Mouse (Mus musculus): ENCODE results near the gene Phgr1. TPM values are rescaled to one million over a fixed set of nuclear protein-coding genes. Genes with fewer than 3 reads are reported as not detected.

The Phgr1 gene
- polyA plus RNA-seq, 2 experiments = not detected

DNA sequence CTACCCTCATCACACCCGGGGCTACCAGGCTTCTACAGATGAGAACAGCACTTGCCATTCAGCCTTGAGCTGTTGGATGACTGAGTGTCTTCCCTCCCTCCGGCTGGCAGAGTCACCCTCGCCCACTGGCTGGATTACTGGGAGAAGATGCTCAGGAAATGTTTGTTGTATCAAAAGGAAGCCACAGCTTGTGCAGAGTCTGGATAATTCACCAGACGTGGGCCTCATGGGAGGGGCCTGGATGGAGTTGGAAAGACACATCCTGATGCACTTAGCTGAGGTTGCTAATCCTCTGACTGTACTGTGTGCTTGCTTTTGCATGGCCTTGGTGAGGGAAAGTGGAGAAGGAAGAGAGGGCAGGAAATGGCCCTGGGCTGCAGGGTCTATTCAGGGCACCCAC, 16.5 kb upstream of the Phgr1 start:
- WGBS (ENCODE audit: insufficient replicate concordance) = 34% methylated on average over 4 of the region's 4 CpGs
- TF ChIP-seq EP300 (IDR thresholded peaks at IDR 0.05; ENCODE audit: low read depth) (no peak), CTCF (IDR thresholded peaks at IDR 0.05; ENCODE audit: low read depth) (no peak)
- no peak for ATAC-seq (ENCODE audit: insufficient read depth)

DNA sequence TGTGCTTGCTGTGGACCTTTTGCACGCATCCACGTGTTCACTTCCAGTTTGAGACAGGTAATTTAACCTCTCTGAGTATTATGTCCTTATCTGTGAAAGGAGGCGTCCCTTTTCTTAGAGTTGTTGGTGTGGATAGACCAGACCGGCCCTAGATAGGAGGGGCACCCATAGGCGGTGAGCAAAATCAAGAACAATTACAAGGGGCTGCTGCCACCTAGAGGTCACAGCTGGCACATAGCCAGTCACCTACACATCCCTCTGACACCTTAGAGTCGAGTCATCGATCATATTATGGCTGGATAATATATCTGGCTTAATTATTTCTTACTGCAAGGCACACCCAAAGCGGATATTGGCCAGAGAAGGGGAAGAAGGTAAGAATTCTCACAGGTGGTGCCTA, 12.7 kb upstream of the Phgr1 start:
- no peak for TF ChIP-seq EP300 (IDR thresholded peaks at IDR 0.05; ENCODE audit: low read depth)
- peak; percentile 93 for TF ChIP-seq CTCF (IDR thresholded peaks at IDR 0.05; ENCODE audit: low read depth)
- Histone ChIP-seq H3K9me3 (ENCODE audit: control insufficient read depth, low read length) (no peaks in the 10 kb centered on the region), H3K4me1 (replicated peaks; ENCODE audit: control insufficient read depth in 2 of 2, insufficient read depth in 2 of 2, low read length in 1 of 2) (peaks cover 15 to 20% of the 10 kb centered on the region in 2 experiments), H3K4me3 (ENCODE audit: insufficient read depth in 1 of 2, low read depth in 2 of 2, low read length in 2 of 2) (no peak overlapping the region), H3K9ac (replicated peaks) (no peak overlapping the region), H3K36me3 (replicated peaks; ENCODE audit: control insufficient read depth, insufficient read depth, low read depth) (no peaks in the 10 kb centered on the region), H3K27ac (no peak overlapping the region), H3K4me2 (ENCODE audit: low read depth) (0 out of 2 replicates have a peak overlapping the region, but pooled peaks have one; percentile 24), H3K27me3 (ENCODE audit: control insufficient read depth, insufficient read depth, low read length) (no peaks in the 10 kb centered on the region)
- ATAC-seq (ENCODE audit: insufficient read depth) = peak; percentile 56
- 4% methylated on average over 8 of the region's 8 CpGs for WGBS (ENCODE audit: insufficient replicate concordance)
- peak; percentile 50 to 64 (median 58) for DNase-seq (ENCODE audit: low read depth in 3 of 3, low spot score in 3 of 3)

More for the DNA sequence above, 16.5 kb upstream of the Phgr1 start:
- no peak overlapping the region for H3K4me2 ChIP-seq (ENCODE audit: low read depth)
- H3K27ac ChIP-seq = no peak overlapping the region
- no peaks in the 10 kb centered on the region for H3K36me3 ChIP-seq (replicated peaks; ENCODE audit: control insufficient read depth, insufficient read depth, low read depth)
- peaks cover 16 to 18% of the 10 kb centered on the region in 2 experiments for H3K4me1 ChIP-seq (replicated peaks; ENCODE audit: control insufficient read depth in 2 of 2, insufficient read depth in 2 of 2, low read length in 1 of 2)
- no peak overlapping the region for H3K9ac ChIP-seq (replicated peaks)
- H3K27me3 ChIP-seq (ENCODE audit: control insufficient read depth, insufficient read depth, low read length) = no peaks in the 10 kb centered on the region
- no peak overlapping the region for H3K4me3 ChIP-seq (ENCODE audit: insufficient read depth in 1 of 2, low read depth in 2 of 2, low read length in 2 of 2)
- no peak for DNase-seq (ENCODE audit: low read depth in 3 of 3, low spot score in 3 of 3)
- H3K9me3 ChIP-seq (ENCODE audit: control insufficient read depth, low read length) = no peaks in the 10 kb centered on the region

DNA sequence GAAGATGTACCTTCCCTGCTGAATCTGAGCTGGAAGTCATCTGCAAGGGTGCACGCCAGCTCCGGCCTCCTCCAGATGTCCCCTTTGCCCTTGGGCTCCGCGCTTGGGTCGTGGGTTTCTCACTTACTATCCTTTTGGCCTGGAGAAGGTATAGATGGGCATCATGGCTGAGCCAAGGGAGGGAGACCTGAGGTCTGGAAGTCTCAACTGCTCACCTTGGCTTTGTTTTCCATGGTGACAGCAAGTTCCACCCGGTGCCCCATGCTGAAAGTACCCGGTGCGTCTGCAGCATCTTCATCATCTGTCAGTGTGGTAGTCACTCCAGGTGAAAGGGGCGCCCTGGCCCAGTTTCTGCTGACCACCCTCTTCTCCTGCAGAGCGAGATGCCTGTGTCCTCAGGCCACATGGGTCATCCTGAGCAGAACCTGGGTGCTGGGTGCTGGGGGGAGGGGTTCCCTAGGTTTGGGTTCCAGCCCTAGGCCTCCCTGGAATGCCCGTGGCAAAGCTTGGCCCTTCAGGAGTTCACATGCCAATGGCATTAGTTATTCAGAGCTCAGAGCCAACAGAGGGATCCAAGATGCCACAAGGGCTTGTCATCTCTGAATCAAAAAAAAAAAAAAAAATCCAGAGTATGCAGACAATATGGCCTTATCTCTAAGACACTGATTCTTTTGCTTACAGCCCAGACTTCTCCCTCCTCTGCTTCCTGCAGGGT, 12.1 kb upstream of the Phgr1 start:
- Histone ChIP-seq H3K27ac (no peak overlapping the region), H3K9me3 (ENCODE audit: control insufficient read depth, low read length) (no peaks in the 10 kb centered on the region), H3K4me3 (ENCODE audit: insufficient read depth in 1 of 2, low read depth in 2 of 2, low read length in 2 of 2) (no peak overlapping the region), H3K4me2 (ENCODE audit: low read depth) (no peak overlapping the region), H3K36me3 (replicated peaks; ENCODE audit: control insufficient read depth, insufficient read depth, low read depth) (no peaks in the 10 kb centered on the region), H3K27me3 (ENCODE audit: control insufficient read depth, insufficient read depth, low read length) (no peaks in the 10 kb centered on the region), H3K4me1 (replicated peaks; ENCODE audit: control insufficient read depth in 2 of 2, insufficient read depth in 2 of 2, low read length in 1 of 2) (peaks cover 15 to 20% of the 10 kb centered on the region in 2 experiments), H3K9ac (replicated peaks) (no peak overlapping the region)
- no peak for TF ChIP-seq CTCF (IDR thresholded peaks at IDR 0.05; ENCODE audit: low read depth)
- TF ChIP-seq EP300 (IDR thresholded peaks at IDR 0.05; ENCODE audit: low read depth) = no peak
- WGBS (ENCODE audit: insufficient replicate concordance) = 67% methylated on average over 11 of the region's 11 CpGs
- ATAC-seq (ENCODE audit: insufficient read depth) (no peak), DNase-seq (ENCODE audit: low read depth in 3 of 3, low spot score in 3 of 3) (no peak)

DNA sequence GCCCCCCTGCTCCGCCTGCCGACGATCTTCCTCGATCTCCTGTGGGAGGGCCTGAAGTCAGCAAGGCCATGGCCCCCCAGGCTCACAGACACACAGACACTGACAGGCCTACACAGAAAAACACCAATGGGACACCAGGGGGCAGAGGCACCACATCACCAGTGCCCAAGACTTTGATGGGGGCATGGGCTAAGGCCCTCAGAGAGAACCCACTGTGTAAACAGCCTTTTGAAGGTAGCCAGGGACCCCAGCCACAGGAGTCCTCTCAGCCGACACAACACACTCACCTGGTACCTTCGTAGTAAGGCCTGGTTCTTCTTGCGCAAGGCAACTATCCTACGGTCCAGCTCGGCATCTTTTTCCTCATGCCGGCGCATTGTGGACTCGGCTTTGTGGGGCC, 11.2 kb upstream of the Phgr1 start:
- Histone ChIP-seq H3K9me3 (ENCODE audit: control insufficient read depth, low read length) (no peaks in the 10 kb centered on the region), H3K36me3 (replicated peaks; ENCODE audit: control insufficient read depth, insufficient read depth, low read depth) (no peaks in the 10 kb centered on the region), H3K4me3 (ENCODE audit: insufficient read depth in 1 of 2, low read depth in 2 of 2, low read length in 2 of 2) (no peak overlapping the region), H3K27me3 (ENCODE audit: control insufficient read depth, insufficient read depth, low read length) (no peaks in the 10 kb centered on the region), H3K27ac (no peak overlapping the region), H3K9ac (replicated peaks) (no peak overlapping the region), H3K4me1 (replicated peaks; ENCODE audit: control insufficient read depth in 2 of 2, insufficient read depth in 2 of 2, low read length in 1 of 2) (peaks cover 15 to 20% of the 10 kb centered on the region in 2 experiments), H3K4me2 (ENCODE audit: low read depth) (no peak overlapping the region; the same call in 1 of the 2 replicates)
- DNase-seq (ENCODE audit: low read depth in 3 of 3, low spot score in 3 of 3) (no peak), ATAC-seq (ENCODE audit: insufficient read depth) (no peak)
- WGBS (ENCODE audit: insufficient replicate concordance) = 85% methylated on average over 12 of the region's 12 CpGs
- TF ChIP-seq EP300 (IDR thresholded peaks at IDR 0.05; ENCODE audit: low read depth) (no peak), CTCF (IDR thresholded peaks at IDR 0.05; ENCODE audit: low read depth) (peak; percentile 48)

DNA sequence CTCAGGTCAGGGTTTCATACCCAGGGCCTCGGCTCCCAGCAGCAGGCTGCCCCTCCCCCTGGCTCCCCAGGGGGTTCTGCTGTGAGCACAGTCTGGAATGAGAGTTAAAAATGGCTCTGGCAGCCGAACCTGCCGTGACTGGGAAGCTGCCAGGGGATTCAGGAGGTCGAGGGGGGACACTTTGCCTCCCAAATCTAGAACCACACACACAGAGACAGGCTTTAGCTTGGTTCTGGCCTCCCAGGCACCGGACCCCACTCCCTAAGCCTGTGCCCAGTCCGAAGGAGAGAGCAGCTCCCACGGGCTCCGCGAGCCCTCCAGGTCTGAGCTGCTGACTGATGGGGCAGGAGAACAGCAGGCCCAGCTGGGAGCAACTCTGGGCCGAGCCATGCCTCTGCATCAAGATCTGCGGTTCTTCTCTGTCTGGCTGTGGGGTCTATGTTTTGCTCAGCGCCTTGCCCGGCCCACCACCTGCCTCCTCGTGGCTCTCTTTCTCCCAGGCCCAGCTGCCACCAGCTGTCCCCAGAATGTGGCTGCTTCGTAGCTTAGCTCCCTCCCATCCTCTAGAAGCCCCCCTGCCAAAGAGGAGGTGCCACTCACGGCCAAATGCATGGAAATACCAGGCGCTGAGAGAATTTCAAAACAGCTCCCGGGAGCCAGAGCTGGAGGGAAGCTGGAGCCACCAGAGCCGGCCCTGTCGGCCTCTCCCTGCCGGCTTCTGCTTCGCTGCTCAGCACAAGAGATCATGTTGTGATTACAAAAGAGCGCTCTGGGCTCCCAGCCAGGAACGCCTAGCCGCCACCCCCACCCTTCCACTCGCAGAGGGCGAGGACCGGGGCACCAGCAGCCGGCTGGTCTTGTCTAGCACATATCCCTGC, 10.4 kb upstream of the Phgr1 start, which contains the start of gene Ccdc9b:
Ccdc9b (minus strand) TSS at position 756 of the 878 bp plus-strand sequence.
- Histone ChIP-seq H3K9me3 (ENCODE audit: control insufficient read depth, low read length) (no peaks in the 10 kb centered on the region), H3K27ac (peak within 1 kb of the TSS; percentile 63), H3K27me3 (ENCODE audit: control insufficient read depth, insufficient read depth, low read length) (no peaks in the 10 kb centered on the region), H3K4me2 (ENCODE audit: low read depth) (peak within 1 kb of the TSS; percentile 68), H3K4me1 (replicated peaks; ENCODE audit: control insufficient read depth in 2 of 2, insufficient read depth in 2 of 2, low read length in 1 of 2) (peaks cover 15 to 20% of the 10 kb centered on the region in 2 experiments), H3K4me3 (ENCODE audit: insufficient read depth in 1 of 2, low read depth in 2 of 2, low read length in 2 of 2) (peak within 1 kb of the TSS; percentile 12 to 34; a peak in 3 of 4 replicates), H3K9ac (replicated peaks) (peak within 1 kb of the TSS; percentile 44; the same call in 1 of the 2 replicates), H3K36me3 (replicated peaks; ENCODE audit: control insufficient read depth, insufficient read depth, low read depth) (no peaks in the 10 kb centered on the region)
- TF ChIP-seq CTCF (IDR thresholded peaks at IDR 0.05; ENCODE audit: low read depth) (no peak), EP300 (IDR thresholded peaks at IDR 0.05; ENCODE audit: low read depth) (no peak)
- WGBS (ENCODE audit: insufficient replicate concordance) = 22% methylated on average over 29 of the region's 29 CpGs
- ATAC-seq (ENCODE audit: insufficient read depth) (peak; percentile 81), DNase-seq (ENCODE audit: low read depth in 3 of 3, low spot score in 3 of 3) (peak; percentile 49 to 60 (median 51))
